Mouse (Mus musculus) left cerebral cortex, postnatal 36 days (tissue): ENCODE measurements around the gene Cass4. TPM values are rescaled to one million over a fixed set of nuclear protein-coding genes. Genes with fewer than 3 reads are reported as not detected.
A peak's percentile ranks its signal among the peaks of the same experiment; 100 is the strongest.

Experiments
- DNase-seq, 2 experiments: peaks; one replicate each; pipeline ENCODE4 v3.0.0; 2021 to 2022; ENCODE audit warnings: low spot score in 2 of 2, mixed read lengths in 1 of 2
- intact Hi-C: fragments of 180-260 bp; cut with DNase I; formaldehyde crosslinking; loops from one replicate; pipeline ENCODE4 v1.15.1; 2025
- total RNA-seq, 2 experiments: library from RNA; stranded (reverse); gene quantifications; 2 replicates each; pipeline ENCODE4 v1.2.3; 2021

Gene Cass4
- total RNA-seq, 2 experiments from 2014 or later, result 0.39 to 0.52 TPM

- intact Hi-C loops, result loop anchor here (10.0 kb wide), 1 partner anchor 301 kb away; no protein-coding TSS in a partner anchor
- no peak for DNase-seq
Measured at GRCm38 (mm10) chr2:172473591-172473990, 80.0 kb downstream of the Cass4 start.

- no peak for DNase-seq
- intact Hi-C loops, result loop anchor here (5.0 to 10.0 kb wide), 2 partner anchors 300 to 522 kb away; no protein-coding TSS in a partner anchor
Measured at GRCm38 (mm10) chr2:172474970-172475369, 81.4 kb downstream of the Cass4 start.

- DNase-seq, result no peak
- intact Hi-C loops, result loop anchor here (2.0 to 10.0 kb wide), 3 partner anchors 298 to 521 kb away; no protein-coding TSS in a partner anchor
Measured at GRCm38 (mm10) chr2:172476707-172477260, 83.2 kb downstream of the Cass4 start.

- intact Hi-C loops, result loop anchor here (2.0 to 10.0 kb wide), 3 partner anchors 297 to 520 kb away; no protein-coding TSS in a partner anchor
- no peak for DNase-seq
Measured at GRCm38 (mm10) chr2:172477350-172477749, 83.8 kb downstream of the Cass4 start.

- intact Hi-C loops, result loop anchor here (2.0 to 10.0 kb wide), 3 partner anchors 297 to 519 kb away; no protein-coding TSS in a partner anchor
- DNase-seq, result peak in 1 of 2 experiments; percentile 34
Measured at GRCm38 (mm10) chr2:172477860-172478259, 84.3 kb downstream of the Cass4 start.

GRCm38 (mm10) chr2:172480296-172480695 lies 86.7 kb downstream of the Cass4 start:
- DNase-seq, result no peak
- intact Hi-C loops, result loop anchor here (10.0 kb wide), 1 partner anchor 605 kb away; no protein-coding TSS in a partner anchor

- intact Hi-C loops, result loop anchor here (10.0 kb wide), 1 partner anchor 603 kb away; no protein-coding TSS in a partner anchor
- DNase-seq, result no peak
Measured at GRCm38 (mm10) chr2:172481654-172482385, 88.2 kb downstream of the Cass4 start.

Other genes starting within 250 kb of the Cass4 start
- gene Mc3r, start 145.3 kb upstream of the Cass4 start, total RNA-seq, result under 1 TPM in 1 of 2 experiments, not detected in 1; 0.14 TPM
- gene Fam210b, start 48.2 kb upstream of the Cass4 start, total RNA-seq, result 10 to 100 TPM; 10.9 to 12.1 TPM
- gene Aurka, start 23.3 kb upstream of the Cass4 start, total RNA-seq, result 1 to 10 TPM; 1.1 to 1.3 TPM
- gene Cstf1, start 23.1 kb upstream of the Cass4 start, total RNA-seq, result 10 to 100 TPM; 21.3 to 22.5 TPM
- gene Rtf2, start 46.8 kb downstream of the Cass4 start, total RNA-seq, result 10 to 100 TPM; 71.8 to 83.1 TPM
- not detected for gene Gcnt7, start 64.8 kb downstream of the Cass4 start, total RNA-seq
- not detected for gene Fam209, start 78.7 kb downstream of the Cass4 start, total RNA-seq
- under 1 TPM in 1 of 2 experiments, not detected in 1; 0.36 TPM for gene Tfap2c, start 155.8 kb downstream of the Cass4 start, total RNA-seq